Mouse (Mus musculus) midbrain, embryonic 14.5 days (tissue): ENCODE data around the gene Mgat1. TPM values are rescaled to one million over a fixed set of nuclear protein-coding genes. Genes with fewer than 3 reads are reported as not detected.
A peak's percentile ranks its signal among the peaks of the same experiment; 100 is the strongest.

ENCODE experiments used
- ATAC-seq: fragments of 200-750 bp; cut with Nextera tagmentation; 2 replicates; pipeline ENCODE4 v1.8.0; 2017; ENCODE audit warnings: moderate number of reproducible peaks, moderate library complexity; ENCODE audit not compliant: low FRiP score, low TSS enrichment
- DNase-seq: peaks from one replicate; pipeline ENCODE4 v3.0.0-alpha.2; 2015
- H3K27ac ChIP-seq: fragments of 300-500 bp; sonication (generic); replicated peaks from 2 replicates; pipeline ENCODE4 v1.5.1; 2014; ENCODE audit warnings: mild to moderate bottlenecking, low read depth, low read length, moderate library complexity
- H3K27me3 ChIP-seq: fragments of 300-500 bp; sonication (generic); 2 replicates; pipeline ENCODE4 v1.6.1; 2014; ENCODE audit warnings: low read length, control low read depth, mixed read lengths; ENCODE audit not compliant: control insufficient read depth, insufficient read depth
- H3K36me3 ChIP-seq: fragments of 300-500 bp; sonication (generic); 2 replicates; pipeline ENCODE4 v1.6.1; 2014; ENCODE audit warnings: low read length, control low read depth; ENCODE audit not compliant: control insufficient read depth, insufficient read depth
- H3K4me1 ChIP-seq: fragments of 300-500 bp; sonication (generic); 2 replicates; pipeline ENCODE4 v1.6.1; 2014; ENCODE audit warnings: mild to moderate bottlenecking, antibody characterized with exemption, low read length, control low read depth; ENCODE audit not compliant: control insufficient read depth, insufficient read depth
- H3K4me2 ChIP-seq: fragments of 300-500 bp; sonication (generic); 2 replicates; pipeline ENCODE4 v1.6.1; 2014; ENCODE audit warnings: mild to moderate bottlenecking, low read length, moderate library complexity
- H3K4me3 ChIP-seq: fragments of 300-500 bp; sonication (generic); replicated peaks from 2 replicates; pipeline ENCODE4 v1.5.1; 2014; ENCODE audit warnings: low read depth, low read length
- H3K9ac ChIP-seq: fragments of 300-500 bp; sonication (generic); replicated peaks from 2 replicates; pipeline ENCODE4 v1.6.1; 2014; ENCODE audit warnings: mild to moderate bottlenecking, low read length, moderate library complexity
- H3K9me3 ChIP-seq: fragments of 300-500 bp; sonication (generic); 2 replicates; pipeline ENCODE4 v1.6.1; 2016; ENCODE audit warnings: low read length, control low read depth, mixed read lengths; ENCODE audit not compliant: control insufficient read depth
- WGBS: fragments of 180-500 bp; shearing (Covaris S2); extraction: QIAGEN DNeasy Blood & Tissue Kit; methylation state at CpG from one replicate; pipeline ENCODE4 v1.1.7; 2014; 5-methylcytosine and 5-hydroxymethylcytosine counted together
- polyA plus RNA-seq: library from polyadenylated mRNA; unstranded; fragments of >200 nt; fragmentation: Nextera tagmentation; extraction: Ambion mirVana; gene quantifications from 2 replicates; pipeline ENCODE4 v1.2.1, GENCODE M21; 2014

Gene Mgat1
- polyA plus RNA-seq, 1 experiment from 2014 or later = 27.0 TPM

DNA sequence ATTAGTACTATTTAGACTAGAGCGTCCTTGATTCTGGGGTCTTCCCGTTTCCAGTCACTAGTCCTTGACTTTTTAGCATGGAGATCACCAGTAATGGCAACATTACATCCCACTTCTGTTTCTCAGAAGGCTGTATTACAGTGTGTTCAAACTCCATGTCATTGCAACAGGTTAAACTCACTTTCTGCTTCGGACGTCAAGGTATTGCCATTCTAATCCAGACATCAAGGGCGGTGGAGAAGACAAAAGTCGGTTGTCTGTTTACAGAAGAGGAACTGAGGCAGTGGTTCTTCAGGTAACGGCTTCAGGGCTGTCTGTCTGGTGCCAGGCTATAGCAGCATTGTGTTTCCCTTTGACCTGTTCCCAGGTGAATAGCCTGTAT is 7.4 kb downstream of the Mgat1 start:
- no peak for ATAC-seq
- Histone ChIP-seq H3K9ac (no peak overlapping the region), H3K27me3 (no peaks in the 10 kb centered on the region), H3K9me3 (no peaks in the 10 kb centered on the region), H3K4me3 (no peak overlapping the region; the same call in 1 of the 2 replicates), H3K4me1 (peaks cover 15% of the 10 kb centered on the region), H3K27ac (no peak overlapping the region), H3K4me2 (peak overlapping the region; percentile 91), H3K36me3 (0 out of 2 replicates have a peak, but pooled peaks cover 11% of the 10 kb centered on the region)
- no peak for DNase-seq
- 76% methylated on average over 7 of the region's 7 CpGs for WGBS

DNA sequence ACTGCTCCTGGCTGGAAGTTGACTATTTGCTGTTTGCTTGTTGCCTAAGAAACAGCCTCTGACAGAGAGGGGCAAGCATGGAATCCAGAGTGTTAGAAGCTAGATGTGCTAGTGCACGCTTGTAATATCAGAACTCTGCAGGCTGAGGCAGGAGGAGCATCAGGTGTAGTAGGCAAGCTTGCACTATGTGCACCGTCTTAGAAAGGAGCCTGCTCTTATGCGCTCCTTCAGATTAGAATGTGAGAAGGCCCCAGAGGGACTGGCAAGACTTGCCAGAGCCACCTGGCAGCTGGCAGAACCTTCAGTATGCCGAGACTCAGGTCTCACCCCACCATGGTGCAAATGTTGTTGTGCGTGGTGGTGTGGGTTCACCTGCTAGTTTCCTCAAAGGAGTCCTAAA is 8.1 kb downstream of the Mgat1 start:
- WGBS = 92% methylated on average over 5 of the region's 5 CpGs

DNA sequence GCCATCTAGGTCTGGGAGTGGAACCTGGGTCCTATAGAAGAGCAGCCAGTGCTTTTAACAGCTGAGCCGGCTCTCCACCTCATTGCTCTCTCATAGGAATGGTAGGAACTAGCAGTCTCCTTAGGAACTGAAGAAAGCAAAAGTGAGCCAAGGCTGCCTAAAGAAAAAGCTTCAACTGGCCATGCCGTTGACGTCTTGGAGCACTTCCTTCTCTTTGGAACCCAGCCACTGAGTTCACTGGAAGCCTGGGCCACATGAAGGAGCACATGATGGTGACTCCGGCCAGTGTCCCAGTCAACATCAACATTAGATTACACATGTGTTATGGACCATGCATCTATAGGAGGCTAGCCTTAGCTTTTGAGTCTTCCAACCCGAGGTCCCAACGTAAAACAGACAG is 9.0 kb downstream of the Mgat1 start:
- Histone ChIP-seq H3K4me3 (no peak overlapping the region), H3K36me3 (0 out of 2 replicates have a peak, but pooled peaks cover 11% of the 10 kb centered on the region), H3K4me1 (peaks cover 15% of the 10 kb centered on the region), H3K27ac (no peak overlapping the region), H3K27me3 (no peaks in the 10 kb centered on the region), H3K4me2 (no peak overlapping the region), H3K9me3 (no peaks in the 10 kb centered on the region), H3K9ac (no peak overlapping the region)
- WGBS = 93% methylated on average over 6 of the region's 6 CpGs
- DNase-seq = no peak
- ATAC-seq = no peak

More for the DNA sequence above, 8.1 kb downstream of the Mgat1 start:
- Histone ChIP-seq H3K4me2 (no peak overlapping the region), H3K9me3 (no peaks in the 10 kb centered on the region), H3K27ac (no peak overlapping the region), H3K4me1 (peaks cover 15% of the 10 kb centered on the region), H3K36me3 (0 out of 2 replicates have a peak, but pooled peaks cover 11% of the 10 kb centered on the region), H3K4me3 (no peak overlapping the region), H3K9ac (no peak overlapping the region), H3K27me3 (no peaks in the 10 kb centered on the region)
- DNase-seq (no peak), ATAC-seq (no peak)

DNA sequence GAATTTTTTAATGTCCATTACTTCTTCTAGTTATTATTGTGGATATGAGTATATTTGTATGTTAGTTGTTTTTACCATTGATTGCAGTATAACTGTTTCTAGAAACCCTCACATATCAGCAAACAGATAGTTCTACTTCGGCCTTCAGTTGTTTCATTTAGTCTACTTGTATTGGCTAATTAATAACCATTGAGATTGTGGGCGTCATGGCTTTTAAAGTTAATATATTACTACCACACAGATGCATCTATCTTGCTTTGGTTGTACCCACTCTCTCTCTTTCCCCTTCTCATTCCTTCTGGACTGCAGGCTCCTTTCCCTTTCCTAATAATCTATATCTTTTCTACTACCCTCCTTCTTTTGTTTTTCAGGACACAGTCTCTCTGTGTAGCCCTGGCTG is 15.3 kb downstream of the Mgat1 start:
- Histone ChIP-seq H3K9ac (no peak overlapping the region), H3K4me2 (no peak overlapping the region), H3K27ac (no peak overlapping the region), H3K27me3 (no peaks in the 10 kb centered on the region), H3K36me3 (peaks cover 26% of the 10 kb centered on the region), H3K4me1 (no peaks in the 10 kb centered on the region), H3K4me3 (no peak overlapping the region), H3K9me3 (no peaks in the 10 kb centered on the region)
- DNase-seq (no peak), ATAC-seq (no peak)
- WGBS = 96% methylated on average over 2 of the region's 2 CpGs

DNA sequence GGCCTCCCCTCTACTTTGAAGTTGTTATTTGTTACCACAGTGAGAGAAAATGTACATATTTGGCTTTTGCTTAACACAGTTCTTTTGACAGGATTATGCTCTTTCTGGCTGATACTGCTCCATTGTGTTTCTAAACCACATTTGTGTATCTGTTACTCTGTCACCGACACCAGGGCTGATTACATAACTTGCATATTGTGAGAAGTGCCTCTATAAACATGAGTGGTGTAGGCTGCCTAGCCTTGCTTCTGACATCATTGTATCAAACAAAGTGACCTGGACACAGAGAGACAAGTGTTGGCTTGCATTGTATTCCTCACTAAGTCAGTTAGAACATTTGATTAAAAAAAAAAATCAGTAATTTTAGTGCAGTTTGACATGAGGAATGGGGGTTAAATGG is 15.8 kb downstream of the Mgat1 start:
- 80% methylated on average over 1 of the region's 1 CpGs for WGBS
- Histone ChIP-seq H3K36me3 (peaks cover 21% of the 10 kb centered on the region), H3K9me3 (no peaks in the 10 kb centered on the region), H3K27me3 (no peaks in the 10 kb centered on the region), H3K9ac (no peak overlapping the region), H3K4me2 (no peak overlapping the region), H3K4me1 (no peaks in the 10 kb centered on the region), H3K27ac (no peak overlapping the region), H3K4me3 (no peak overlapping the region)
- ATAC-seq (no peak), DNase-seq (no peak)

DNA sequence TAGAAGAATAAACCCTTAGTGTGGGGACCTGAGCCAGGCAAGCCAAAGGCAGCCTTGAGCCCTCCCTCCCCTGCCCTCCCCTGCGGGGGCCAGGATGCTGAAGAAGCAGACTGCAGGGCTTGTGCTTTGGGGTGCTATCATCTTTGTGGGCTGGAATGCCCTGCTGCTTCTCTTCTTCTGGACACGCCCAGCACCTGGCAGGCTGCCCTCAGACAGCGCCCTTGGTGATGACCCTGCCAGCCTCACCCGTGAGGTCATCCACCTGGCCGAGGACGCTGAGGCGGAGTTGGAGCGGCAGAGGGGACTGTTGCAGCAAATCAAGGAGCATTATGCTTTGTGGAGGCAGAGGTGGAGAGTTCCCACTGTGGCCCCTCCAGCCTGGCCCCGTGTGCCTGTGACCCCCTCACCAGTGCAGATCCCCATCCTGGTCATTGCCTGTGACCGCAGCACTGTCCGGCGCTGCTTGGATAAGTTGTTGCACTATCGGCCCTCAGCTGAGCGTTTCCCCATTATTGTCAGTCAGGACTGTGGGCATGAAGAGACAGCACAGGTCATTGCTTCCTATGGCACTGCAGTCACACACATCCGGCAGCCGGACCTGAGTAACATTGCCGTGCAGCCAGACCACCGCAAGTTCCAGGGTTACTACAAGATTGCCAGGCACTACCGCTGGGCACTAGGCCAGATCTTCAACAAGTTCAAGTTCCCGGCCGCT is 16.8 kb downstream of the Mgat1 start:
- Histone ChIP-seq H3K36me3 (peaks cover 19% of the 10 kb centered on the region), H3K27ac (no peak overlapping the region), H3K4me3 (no peak overlapping the region), H3K9me3 (no peaks in the 10 kb centered on the region), H3K4me1 (no peaks in the 10 kb centered on the region), H3K27me3 (no peaks in the 10 kb centered on the region), H3K4me2 (no peak overlapping the region), H3K9ac (no peak overlapping the region)
- ATAC-seq (no peak), DNase-seq (no peak)
- 95% methylated on average over 21 of the region's 21 CpGs for WGBS

DNA sequence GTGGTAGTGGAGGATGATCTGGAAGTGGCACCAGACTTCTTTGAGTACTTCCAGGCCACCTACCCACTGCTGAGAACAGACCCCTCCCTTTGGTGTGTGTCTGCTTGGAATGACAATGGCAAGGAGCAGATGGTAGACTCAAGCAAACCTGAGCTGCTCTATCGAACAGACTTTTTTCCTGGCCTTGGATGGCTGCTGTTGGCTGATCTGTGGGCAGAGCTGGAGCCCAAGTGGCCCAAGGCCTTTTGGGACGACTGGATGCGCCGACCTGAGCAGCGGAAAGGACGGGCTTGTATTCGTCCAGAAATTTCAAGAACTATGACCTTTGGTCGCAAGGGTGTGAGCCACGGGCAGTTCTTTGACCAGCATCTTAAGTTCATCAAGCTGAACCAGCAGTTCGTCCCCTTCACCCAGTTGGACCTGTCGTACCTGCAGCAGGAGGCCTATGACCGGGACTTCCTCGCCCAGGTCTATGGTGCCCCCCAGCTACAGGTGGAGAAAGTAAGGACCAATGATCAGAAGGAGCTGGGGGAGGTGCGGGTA is 17.4 kb downstream of the Mgat1 start:
- H3K9ac ChIP-seq = no peak overlapping the region
- no peak overlapping the region for H3K4me3 ChIP-seq
- ATAC-seq = no peak
- no peak overlapping the region for H3K4me2 ChIP-seq
- no peaks in the 10 kb centered on the region for H3K4me1 ChIP-seq
- no peak overlapping the region for H3K27ac ChIP-seq
- peaks cover 19% of the 10 kb centered on the region for H3K36me3 ChIP-seq
- 93% methylated on average over 14 of the region's 14 CpGs for WGBS
- H3K9me3 ChIP-seq = no peaks in the 10 kb centered on the region
- DNase-seq = no peak
- no peaks in the 10 kb centered on the region for H3K27me3 ChIP-seq

DNA sequence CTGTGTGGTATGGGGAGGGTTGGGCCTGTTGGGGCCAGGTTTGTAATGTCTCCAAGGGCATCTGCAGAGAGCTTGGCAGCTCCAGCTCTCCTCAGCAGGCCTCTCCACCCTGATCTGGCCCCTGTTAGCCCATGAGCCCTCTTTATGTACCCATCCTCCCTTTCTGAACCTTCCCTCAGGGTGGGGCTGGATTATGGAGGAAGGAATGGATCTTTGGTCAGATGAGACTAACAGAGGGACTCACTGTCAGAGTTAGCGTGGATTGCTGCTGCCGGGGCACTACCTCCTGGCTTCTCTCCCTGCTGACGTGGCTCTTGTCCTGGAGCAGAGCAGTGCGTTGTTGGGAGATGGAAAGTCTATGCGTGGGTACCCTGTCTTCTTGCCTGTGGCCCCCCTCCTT is 18.3 kb downstream of the Mgat1 start:
- no peak overlapping the region for H3K9ac ChIP-seq
- ATAC-seq = no peak
- WGBS = 89% methylated on average over 5 of the region's 5 CpGs

DNA sequence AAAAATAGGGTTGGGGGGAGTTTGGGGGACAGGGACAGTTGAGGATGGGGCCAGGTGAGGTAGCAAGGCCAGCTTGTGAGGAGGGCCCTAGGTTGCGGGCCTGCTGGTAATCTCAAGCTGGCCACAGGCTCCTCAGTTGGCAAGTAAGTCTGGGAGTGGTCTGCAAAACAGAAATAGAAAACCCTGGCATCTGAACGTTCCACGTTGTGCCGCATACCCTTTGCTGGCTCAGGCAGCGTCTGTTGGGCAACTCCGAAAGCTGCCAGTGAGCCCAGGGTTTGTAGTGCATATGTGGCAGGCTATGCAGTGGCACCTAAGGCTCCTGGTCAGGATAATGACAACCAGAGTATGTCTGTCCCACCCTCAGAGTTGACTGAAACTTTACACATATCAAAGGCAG is 19.2 kb downstream of the Mgat1 start:
- Histone ChIP-seq H3K27me3 (no peaks in the 10 kb centered on the region), H3K4me1 (no peaks in the 10 kb centered on the region), H3K27ac (no peak overlapping the region), H3K9ac (no peak overlapping the region), H3K4me3 (no peak overlapping the region), H3K36me3 (peaks cover 19% of the 10 kb centered on the region), H3K4me2 (no peak overlapping the region), H3K9me3 (no peaks in the 10 kb centered on the region)
- no peak for ATAC-seq
- no peak for DNase-seq
- 96% methylated on average over 6 of the region's 6 CpGs for WGBS

More for the DNA sequence above, 18.3 kb downstream of the Mgat1 start:
- no peaks in the 10 kb centered on the region for H3K9me3 ChIP-seq
- no peak overlapping the region for H3K27ac ChIP-seq
- no peaks in the 10 kb centered on the region for H3K27me3 ChIP-seq
- H3K4me1 ChIP-seq = no peaks in the 10 kb centered on the region
- no peak overlapping the region for H3K4me2 ChIP-seq
- no peak for DNase-seq
- no peak overlapping the region for H3K4me3 ChIP-seq
- H3K36me3 ChIP-seq = peaks cover 19% of the 10 kb centered on the region
